Mouse (Mus musculus) kidney, adult 8-10 months (tissue): ENCODE results near the gene Usp49.
"Not testable (repeated sequence)": the region's sequence is repeated elsewhere in the genome, so short reads cannot be mapped to it uniquely, and the experiment has no call there.

Experiments used
- DNase-seq, 2 experiments: peaks; one replicate each; pipeline ENCODE4 v3.0.0; 2022

The Usp49 gene

DNA sequence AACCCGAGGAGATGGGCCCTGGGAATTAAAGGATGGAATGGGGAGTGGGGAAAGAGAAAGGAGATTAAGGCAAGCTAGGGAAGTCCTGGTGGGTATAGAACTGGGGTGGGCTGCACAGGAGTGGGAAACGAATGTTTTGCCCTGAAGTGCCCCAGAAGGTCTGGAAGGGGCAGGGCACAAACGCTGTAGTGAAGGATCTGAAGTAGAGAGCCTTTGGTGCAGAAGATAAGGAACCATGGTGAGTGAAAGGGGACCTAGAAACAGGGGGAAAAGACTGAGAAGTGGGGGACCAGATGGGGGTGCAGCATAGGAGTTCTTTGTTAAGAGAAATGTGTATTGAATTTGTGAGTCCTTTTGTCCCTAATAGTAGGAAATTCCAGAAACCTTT lies at the start of gene Usp49:
Gene Usp49, plus strand, starts transcription at position 13 of the 388 bp plus-strand sequence.
- no peak for DNase-seq

DNA sequence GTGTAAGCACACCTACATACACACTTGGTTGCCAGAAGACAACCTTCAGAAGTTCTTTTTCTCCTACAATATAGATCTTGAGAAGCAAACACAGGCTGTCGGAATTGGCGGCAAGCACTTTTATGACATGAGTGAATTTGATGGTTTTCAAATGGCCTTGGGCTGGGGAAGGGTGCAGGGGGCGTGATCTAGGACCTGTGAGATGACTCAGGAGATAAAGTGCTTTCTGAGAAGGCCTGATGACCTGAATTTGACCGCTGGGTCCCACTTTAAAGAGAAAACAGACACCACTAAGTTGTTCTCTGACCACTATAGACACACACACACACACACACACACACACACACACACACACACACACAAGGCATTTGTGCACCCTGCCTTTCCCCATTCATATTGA lies 49.5 kb upstream of the Usp49 start:
- no peak for DNase-seq

DNA sequence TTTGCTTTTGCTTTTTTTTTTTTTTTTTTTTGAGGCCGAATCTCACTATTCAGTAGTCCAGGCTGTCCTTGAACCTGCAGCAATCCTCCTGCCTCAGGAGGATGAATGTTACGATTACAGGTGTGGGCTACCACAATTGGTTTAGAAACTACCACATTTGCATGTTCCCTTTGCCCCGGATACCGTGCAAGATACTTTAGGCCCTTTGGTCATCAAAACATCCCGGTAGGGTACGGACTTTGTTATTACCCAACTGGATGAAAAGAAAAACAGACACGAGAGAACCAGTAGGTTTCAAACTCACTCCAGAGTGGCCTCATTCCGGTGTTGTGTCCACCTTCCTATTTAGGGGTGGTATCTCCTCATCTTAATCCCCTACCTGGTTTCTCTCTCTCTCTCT lies 42.0 kb upstream of the Usp49 start:
- DNase-seq = no peak

DNA sequence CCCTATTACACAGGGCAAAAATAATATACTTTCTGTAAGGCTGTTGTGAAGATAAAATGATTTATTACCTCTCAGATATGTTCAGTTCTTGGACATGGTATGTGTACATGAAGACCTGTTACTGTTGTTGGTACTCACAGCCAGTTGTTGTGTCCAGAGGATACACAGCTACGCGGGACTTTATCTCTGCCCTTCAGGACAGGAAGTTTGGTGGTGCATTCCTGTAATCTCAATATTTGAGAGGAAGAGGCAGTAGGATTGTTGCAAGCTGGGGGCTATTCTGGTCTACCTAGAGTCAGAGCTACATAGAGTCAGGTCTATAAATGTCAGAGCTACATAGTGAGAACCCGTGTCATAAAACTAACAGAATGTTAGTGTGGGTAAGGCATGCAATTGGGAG lies 39.4 kb upstream of the Usp49 start:
- no peak for DNase-seq

DNA sequence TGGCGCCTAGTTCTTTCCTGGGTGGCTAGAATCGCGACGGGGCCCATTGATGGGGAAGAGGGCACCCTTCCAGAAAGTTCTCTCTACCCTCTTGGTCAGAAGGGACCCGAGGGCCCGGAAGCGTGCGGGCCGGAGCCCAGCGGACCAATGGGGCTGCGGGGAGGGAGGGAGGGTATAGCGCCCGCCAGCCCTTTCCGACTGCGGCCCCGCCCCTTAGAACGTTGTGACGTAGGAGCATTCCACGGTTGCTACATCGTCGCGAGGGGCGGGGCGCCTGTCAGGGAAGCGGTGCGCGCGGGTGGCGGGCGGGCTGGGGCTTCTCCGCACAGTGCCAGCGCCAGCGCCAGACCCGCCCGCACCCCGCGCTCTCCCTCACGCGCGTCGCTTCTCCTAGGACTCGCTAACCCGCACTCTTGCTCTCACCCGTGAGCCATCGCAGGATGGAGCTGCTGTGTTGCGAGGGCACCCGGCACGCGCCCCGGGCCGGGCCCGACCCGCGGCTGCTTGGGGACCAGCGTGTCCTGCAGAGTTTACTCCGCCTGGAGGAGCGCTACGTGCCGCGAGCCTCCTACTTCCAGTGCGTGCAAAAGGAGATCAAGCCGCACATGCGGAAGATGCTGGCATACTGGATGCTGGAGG lies 37.2 kb upstream of the Usp49 start:
- DNase-seq = peak; percentile 91 to 95

GRCm38 (mm10) chr17:47593854-47594182 lies 36.7 kb upstream of the Usp49 start:
- DNase-seq = no peak

DNA sequence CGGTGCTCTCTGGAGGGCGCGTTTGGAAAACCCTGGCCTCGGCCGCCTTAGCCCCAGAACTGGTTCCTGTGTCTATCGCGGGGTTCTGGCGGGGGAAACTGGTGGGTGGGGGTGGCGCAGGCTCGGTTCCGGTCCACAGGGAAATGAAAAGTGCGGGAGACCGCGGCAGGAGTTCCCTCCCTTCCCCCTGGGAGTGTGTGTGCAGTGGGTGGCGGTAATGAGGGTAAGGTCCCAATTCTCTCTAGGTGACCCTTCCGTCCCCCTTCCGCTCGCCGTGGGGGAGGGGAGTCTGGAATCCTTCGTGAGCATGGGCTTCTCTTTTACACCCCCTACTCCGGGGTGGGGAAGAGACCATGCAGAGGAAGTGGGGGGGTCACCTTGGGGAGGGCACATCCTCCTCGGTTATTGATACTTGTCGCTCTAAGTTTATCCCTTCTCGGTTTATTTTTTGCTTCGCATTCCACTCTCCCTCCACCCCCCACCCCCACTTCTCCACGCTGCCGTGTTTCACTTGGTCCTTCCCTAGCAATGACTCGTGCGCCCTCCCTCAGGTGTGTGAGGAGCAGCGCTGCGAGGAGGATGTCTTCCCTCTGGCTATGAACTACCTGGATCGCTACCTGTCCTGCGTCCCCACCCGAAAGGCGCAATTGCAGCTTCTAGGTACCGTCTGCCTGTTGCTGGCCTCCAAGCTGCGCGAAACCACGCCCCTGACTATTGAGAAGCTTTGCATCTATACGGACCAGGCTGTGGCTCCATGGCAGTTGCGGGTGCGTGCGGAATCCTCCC lies 36.1 kb upstream of the Usp49 start:
- DNase-seq = peak; percentile 43 to 50

DNA sequence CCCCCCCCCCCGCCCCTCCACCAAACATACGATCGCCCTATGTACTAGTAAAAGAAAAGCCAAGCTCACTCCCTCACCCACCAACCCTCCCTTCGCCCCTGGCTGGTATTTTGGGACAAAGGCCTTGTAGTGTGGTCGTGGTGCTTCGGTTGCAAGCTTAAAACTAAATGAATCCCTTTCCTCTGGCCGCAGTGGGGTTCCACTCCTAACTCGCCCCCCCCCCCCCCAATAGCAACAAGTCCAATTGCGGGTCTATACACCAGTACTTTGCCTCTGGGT lies 35.6 kb upstream of the Usp49 start:
- DNase-seq = no peak

- DNase-seq = peak; percentile 72 to 74
Measured at GRCm38 (mm10) chr17:47595248-47596161, 35.0 kb upstream of the Usp49 start.

GRCm38 (mm10) chr17:47596162-47596838 lies 34.2 kb upstream of the Usp49 start:
- no peak for DNase-seq

DNA sequence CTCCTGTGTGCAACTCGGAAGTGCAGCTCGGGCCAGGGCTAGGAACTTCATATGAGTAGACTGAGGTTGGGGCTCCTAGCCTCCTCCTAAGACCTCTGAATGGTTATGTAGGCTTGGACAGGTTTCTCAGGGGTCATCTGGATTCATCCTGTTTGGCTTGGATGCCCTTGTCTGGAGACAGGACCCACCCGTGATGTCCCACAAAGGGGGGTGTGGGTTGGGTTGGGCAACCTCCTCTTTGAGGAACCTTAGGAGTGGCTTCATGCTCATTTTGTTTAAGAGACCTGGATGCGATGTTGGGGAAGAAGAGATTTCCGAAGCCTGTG lies 33.7 kb upstream of the Usp49 start:
- DNase-seq = no peak

- no peak for DNase-seq
Measured at GRCm38 (mm10) chr17:47597261-47597660, 33.2 kb upstream of the Usp49 start.

DNA sequence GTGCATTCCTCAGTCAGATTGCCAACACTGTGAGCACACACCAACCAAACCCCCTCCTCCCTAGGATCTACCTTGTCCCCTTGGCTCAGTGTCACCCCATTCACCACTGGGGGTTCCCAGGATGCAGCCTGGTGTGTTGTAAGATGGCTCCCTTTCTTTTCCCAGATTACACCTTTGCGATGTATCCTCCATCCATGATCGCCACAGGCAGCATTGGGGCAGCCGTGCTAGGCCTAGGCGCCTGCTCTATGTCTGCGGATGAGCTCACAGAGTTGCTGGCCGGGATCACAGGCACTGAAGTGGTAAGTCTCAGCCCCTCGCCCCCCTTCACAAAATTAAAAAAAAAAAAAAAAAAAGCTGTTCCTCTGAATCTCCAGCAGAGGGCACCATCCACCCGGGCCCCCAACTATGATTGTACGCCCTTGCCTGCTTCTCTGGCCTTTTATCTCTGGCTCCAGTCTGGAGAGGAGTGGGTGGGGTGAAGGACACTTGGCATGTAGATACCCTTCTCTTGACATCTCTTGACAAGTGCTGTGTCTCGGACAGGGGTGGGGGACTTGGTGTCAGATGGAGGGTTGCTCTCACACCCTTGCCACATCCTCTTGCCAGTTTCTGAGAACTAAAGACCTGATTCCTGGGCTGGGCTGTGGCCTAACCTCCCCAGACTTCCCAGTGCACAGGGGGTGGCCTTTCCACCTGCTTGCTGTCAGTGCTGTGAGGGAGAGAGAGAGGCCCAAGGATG lies 32.5 kb upstream of the Usp49 start:
- no peak for DNase-seq

GRCm38 (mm10) chr17:47598580-47599304 lies 31.7 kb upstream of the Usp49 start:
- not testable (repeated sequence) for DNase-seq

DNA sequence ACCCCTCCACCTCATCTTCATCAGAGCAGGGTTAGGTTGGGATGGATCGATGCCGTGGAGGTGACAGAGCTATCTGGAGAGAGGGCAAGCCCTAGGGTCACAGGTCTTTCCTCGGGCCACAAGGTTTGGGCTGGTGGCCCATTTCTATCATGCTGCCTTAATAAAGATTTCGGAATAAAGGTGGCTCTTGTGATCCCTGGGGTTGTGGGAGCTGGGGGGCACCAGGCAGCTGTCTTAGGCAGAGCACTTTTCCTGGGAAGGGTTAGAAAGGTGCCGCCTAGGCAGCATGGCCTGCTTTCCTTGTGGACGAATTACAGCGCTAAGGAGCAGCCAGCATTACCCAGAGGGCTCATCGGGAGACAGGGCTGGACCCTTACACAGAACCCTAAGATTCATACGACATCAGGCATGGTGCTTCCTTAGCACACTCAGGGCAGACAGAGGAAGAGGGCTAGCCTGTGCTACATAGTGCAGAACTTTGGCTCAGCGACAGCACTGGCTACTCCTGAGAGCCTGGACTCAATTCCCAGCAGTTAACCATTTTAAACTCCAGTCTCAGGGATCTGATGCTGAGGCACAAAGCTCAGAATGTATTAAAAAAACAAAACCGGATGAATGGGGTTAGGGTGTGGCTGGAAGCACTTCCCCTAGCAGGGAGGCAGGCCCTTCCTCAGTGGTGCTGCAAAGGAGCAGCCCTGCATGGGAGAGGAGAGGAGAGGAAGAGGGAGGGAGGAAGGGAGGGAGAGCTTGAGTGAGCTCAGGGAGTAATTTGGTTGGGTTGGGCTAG lies 30.8 kb upstream of the Usp49 start:
- DNase-seq = no peak

- no peak for DNase-seq
Measured at GRCm38 (mm10) chr17:47600601-47601388, 29.7 kb upstream of the Usp49 start.

GRCm38 (mm10) chr17:47601389-47601755 lies 29.1 kb upstream of the Usp49 start:
- DNase-seq = no peak

- no peak for DNase-seq
Measured at GRCm38 (mm10) chr17:47602289-47602688, 28.2 kb upstream of the Usp49 start.

GRCm38 (mm10) chr17:47606220-47606619 lies 24.3 kb upstream of the Usp49 start:
- no peak for DNase-seq

- DNase-seq = no peak
Measured at GRCm38 (mm10) chr17:47609182-47609581, 21.3 kb upstream of the Usp49 start.
